Mouse (Mus musculus) urinary bladder, postnatal 10 days (tissue): ENCODE data around the gene Gm13698.
"Not testable (repeated sequence)": the region's sequence is repeated elsewhere in the genome, so short reads cannot be mapped to it uniquely, and the experiment has no call there.

Experiments used
- DNase-seq: peaks from one replicate; pipeline ENCODE4 v3.0.0; 2022; ENCODE audit warnings: low spot score

The Gm13698 gene

DNA sequence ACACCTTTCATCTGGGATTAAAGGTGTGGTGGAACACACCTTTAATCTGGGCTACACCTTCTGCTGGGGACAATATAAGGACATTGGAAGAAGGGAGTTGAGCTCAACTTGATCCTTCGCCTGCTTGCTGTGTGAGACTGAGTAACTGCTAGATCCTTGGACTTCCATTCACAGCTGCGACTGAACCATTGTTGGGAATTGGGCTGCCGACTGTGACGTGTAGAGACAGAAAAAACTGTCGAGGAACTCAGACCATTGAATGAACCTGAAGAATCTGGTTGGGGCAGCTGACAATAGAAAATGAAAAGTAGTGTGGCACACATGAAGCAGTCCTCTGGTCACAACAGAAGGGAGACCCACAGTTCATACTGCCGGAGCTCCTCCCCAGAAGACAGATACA, at the start of gene Gm13698:
Gm13698 (plus strand) TSS at position 301 of the 400 bp plus-strand sequence.
- not testable (repeated sequence) for DNase-seq

DNA sequence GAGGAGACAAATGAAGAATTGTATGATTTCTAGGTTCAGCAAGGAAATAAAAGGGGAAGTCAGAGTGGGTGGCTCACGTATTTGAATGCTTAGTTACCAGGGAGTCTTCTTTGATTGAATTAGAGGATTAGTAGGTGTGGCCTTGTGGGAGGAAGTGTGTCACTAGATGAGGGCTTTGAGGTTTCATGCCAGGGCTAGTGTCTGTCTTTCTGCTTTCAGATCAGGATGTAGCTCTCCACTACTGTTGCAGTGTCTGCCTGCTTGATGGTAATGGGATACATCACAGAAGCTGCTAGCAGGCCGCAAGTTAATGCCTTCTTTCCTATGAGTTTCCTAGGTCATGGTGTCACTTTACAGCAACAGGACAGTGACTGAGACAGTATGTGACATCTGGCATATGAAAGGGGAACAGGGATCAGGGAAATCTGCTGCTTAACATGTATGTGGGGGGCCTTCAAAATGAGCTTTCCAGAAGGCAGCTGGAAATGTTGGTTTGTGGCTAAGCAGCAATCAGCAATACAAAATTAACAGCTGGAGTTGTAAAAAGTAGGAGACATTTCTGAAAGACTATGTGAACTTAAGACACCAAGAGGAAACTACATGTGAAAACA, 25.9 kb upstream of the Gm13698 start:
- DNase-seq, result no peak

DNA sequence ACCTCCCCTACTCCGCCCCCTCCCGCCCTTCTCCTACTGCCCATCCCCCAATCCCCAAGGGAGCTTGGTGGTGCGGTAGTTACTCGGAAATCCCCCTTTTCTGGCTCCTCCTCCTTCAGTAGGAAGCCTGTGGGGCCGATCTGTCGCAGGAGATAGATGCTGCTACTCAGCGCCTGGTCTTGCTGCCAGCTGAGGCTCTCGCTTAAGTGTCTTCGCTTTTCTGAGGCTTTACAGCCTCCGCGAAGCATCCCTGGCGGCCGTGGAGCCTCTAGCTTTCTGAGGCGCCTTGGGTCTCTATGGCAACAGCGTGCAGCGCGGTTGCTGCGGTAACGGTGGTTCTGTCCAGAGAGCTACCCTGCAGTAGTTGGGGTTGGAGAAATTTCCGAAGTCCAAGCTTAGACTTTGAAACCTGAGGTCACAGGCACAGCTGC, 14.5 kb upstream of the Gm13698 start, which contains the start of gene Zswim2:
Zswim2 (minus strand) TSS at position 298 of the 431 bp plus-strand sequence.
- no peak for DNase-seq

DNA sequence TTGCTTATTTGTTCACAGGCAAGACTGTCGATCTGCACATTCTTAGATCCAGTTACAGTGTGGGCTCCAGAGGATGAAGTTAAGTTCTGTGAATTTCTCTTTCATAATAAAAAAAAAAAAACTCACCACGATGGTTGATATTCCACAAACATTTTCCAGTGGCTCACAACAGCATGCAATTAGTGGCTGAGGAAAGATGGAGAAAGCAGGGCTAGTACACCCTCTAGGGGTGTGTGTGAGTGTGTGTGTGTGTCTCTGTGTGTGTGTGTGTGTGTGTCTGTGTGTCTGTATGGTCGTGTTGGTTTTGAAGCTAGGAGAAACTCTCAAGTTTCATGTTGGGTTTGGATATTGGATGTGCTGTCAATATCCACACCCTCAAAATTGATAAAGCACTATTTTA, 14.1 kb upstream of the Gm13698 start:
- DNase-seq, result no peak

DNA sequence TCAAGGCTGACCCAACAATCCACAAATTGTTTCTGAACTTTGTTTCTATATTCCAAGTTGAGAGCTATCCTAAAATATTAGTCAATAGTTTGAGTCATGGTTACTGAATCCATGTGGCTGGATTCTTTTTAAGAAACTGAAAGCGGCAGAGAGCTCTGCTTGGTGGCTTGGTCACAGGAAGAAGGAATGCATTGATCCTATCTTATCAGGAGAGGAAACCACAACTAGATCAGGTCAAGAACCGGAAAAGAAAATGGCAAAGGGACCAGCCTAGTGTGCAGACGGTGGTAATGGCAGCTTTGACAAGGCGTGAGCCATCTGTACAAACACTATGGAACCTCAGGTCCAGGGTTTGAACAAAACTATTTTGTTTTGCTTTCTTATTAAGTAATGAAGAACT, 13.7 kb upstream of the Gm13698 start:
- DNase-seq, result no peak

DNA sequence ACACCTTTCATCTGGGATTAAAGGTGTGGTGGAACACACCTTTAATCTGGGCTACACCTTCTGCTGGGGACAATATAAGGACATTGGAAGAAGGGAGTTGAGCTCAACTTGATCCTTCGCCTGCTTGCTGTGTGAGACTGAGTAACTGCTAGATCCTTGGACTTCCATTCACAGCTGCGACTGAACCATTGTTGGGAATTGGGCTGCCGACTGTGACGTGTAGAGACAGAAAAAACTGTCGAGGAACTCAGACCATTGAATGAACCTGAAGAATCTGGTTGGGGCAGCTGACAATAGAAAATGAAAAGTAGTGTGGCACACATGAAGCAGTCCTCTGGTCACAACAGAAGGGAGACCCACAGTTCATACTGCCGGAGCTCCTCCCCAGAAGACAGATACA, 5.7 kb downstream of the Gm13698 start, which contains the start of gene Gm13693:
Gm13693 (plus strand) TSS at position 301 of the 400 bp plus-strand sequence.
- DNase-seq, result not testable (repeated sequence)

DNA sequence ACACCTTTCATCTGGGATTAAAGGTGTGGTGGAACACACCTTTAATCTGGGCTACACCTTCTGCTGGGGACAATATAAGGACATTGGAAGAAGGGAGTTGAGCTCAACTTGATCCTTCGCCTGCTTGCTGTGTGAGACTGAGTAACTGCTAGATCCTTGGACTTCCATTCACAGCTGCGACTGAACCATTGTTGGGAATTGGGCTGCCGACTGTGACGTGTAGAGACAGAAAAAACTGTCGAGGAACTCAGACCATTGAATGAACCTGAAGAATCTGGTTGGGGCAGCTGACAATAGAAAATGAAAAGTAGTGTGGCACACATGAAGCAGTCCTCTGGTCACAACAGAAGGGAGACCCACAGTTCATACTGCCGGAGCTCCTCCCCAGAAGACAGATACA, 11.5 kb downstream of the Gm13698 start, which contains the start of gene Gm13695:
Gm13695 (plus strand) TSS at position 301 of the 400 bp plus-strand sequence.
- DNase-seq, result not testable (repeated sequence)

DNA sequence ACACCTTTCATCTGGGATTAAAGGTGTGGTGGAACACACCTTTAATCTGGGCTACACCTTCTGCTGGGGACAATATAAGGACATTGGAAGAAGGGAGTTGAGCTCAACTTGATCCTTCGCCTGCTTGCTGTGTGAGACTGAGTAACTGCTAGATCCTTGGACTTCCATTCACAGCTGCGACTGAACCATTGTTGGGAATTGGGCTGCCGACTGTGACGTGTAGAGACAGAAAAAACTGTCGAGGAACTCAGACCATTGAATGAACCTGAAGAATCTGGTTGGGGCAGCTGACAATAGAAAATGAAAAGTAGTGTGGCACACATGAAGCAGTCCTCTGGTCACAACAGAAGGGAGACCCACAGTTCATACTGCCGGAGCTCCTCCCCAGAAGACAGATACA, 17.3 kb downstream of the Gm13698 start, which contains the start of gene Gm13696:
Gm13696 (plus strand) TSS at position 301 of the 400 bp plus-strand sequence.
- not testable (repeated sequence) for DNase-seq

DNA sequence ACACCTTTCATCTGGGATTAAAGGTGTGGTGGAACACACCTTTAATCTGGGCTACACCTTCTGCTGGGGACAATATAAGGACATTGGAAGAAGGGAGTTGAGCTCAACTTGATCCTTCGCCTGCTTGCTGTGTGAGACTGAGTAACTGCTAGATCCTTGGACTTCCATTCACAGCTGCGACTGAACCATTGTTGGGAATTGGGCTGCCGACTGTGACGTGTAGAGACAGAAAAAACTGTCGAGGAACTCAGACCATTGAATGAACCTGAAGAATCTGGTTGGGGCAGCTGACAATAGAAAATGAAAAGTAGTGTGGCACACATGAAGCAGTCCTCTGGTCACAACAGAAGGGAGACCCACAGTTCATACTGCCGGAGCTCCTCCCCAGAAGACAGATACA, 23.1 kb downstream of the Gm13698 start, which contains the start of gene Gm13694:
Gm13694 (plus strand) TSS at position 301 of the 400 bp plus-strand sequence.
- not testable (repeated sequence) for DNase-seq

DNA sequence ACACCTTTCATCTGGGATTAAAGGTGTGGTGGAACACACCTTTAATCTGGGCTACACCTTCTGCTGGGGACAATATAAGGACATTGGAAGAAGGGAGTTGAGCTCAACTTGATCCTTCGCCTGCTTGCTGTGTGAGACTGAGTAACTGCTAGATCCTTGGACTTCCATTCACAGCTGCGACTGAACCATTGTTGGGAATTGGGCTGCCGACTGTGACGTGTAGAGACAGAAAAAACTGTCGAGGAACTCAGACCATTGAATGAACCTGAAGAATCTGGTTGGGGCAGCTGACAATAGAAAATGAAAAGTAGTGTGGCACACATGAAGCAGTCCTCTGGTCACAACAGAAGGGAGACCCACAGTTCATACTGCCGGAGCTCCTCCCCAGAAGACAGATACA, 28.9 kb downstream of the Gm13698 start, which contains the start of gene Gm13697:
Gm13697 (plus strand) TSS at position 301 of the 400 bp plus-strand sequence.
- not testable (repeated sequence) for DNase-seq

DNA sequence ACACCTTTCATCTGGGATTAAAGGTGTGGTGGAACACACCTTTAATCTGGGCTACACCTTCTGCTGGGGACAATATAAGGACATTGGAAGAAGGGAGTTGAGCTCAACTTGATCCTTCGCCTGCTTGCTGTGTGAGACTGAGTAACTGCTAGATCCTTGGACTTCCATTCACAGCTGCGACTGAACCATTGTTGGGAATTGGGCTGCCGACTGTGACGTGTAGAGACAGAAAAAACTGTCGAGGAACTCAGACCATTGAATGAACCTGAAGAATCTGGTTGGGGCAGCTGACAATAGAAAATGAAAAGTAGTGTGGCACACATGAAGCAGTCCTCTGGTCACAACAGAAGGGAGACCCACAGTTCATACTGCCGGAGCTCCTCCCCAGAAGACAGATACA, 34.8 kb downstream of the Gm13698 start, which contains the start of gene Gm13691:
Gm13691 (plus strand) TSS at position 301 of the 400 bp plus-strand sequence.
- not testable (repeated sequence) for DNase-seq

DNA sequence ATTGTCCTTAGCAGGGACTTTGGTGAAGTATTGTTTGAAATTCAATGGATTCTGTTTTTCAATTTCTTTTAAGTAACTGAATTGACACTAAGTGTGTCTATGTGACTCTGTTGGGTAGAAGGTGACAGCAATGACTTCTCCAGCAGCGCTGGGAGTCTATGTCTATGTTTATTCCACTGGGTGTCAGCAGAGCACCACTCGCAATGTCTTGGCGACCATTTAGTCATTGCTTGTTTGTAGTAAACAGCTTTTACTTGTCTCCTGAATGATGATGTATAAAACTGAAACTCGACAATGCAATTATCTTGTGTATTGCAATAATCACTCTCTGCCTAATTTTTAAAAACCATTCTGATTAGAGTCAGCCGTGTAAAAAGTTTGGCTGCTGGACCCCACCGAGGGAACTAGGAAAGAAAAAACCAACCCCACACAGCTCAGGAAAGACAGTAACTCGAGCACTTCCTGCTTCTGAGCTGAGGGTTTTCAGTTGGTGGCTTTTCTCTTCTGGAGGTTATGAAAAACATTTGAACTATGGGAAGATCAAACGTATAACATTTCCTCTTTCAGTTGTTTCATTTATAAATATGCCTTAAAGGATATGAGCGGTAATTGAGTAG, 38.3 kb downstream of the Gm13698 start:
- not testable (repeated sequence) for DNase-seq

DNA sequence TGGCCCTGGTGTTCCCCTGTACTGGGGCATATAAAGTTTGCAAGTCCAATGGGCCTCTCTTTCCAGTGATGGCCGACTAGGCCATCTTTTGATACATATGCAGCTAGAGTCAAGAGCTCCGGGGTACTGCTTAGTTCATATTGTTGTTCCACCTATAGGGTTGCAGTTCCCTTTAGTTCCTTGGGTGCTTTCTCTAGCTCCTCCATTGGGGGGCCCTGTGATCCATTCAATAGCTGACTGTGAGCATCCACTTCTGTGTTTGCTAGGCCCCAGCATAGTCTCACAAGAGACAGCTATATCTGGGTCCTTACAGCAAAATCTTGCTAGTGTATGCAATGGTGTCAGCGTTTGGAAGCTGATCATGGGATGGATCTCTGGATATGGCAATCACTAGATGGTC, 39.0 kb downstream of the Gm13698 start:
- not testable (repeated sequence) for DNase-seq
